Mouse (Mus musculus) liver, postnatal 0 days (tissue): ENCODE data around the gene Akt1s1.

Experiments
- CTCF ChIP-seq: sonication (generic); IDR thresholded peaks from 2 replicates; pipeline ENCODE4 v1.5.1; 2016; ENCODE audit warnings: antibody characterized with exemption, low read depth
- EP300 ChIP-seq: IDR thresholded peaks from 2 replicates; pipeline ENCODE4 v1.6.1; 2016; ENCODE audit warnings: antibody characterized with exemption, low read depth, mild to moderate bottlenecking

- no peak for TF ChIP-seq CTCF
- TF ChIP-seq EP300, result no peak
These were observed 38.2 kb downstream of the Akt1s1 start for GRCm38 (mm10) chr7:44886964-44887363.
